Mouse (Mus musculus) heart, postnatal 0 days (tissue): ENCODE measurements around the gene Smco2.
"Not testable (repeated sequence)": the region's sequence is repeated elsewhere in the genome, so short reads cannot be mapped to it uniquely, and the experiment has no call there.

Source experiments
- CTCF ChIP-seq: IDR thresholded peaks from 2 replicates; pipeline ENCODE4 v1.5.1; 2016; ENCODE audit warnings: antibody characterized with exemption, control low read depth, low read depth
- EP300 ChIP-seq: IDR thresholded peaks from 2 replicates; pipeline ENCODE4 v1.6.1; 2016; ENCODE audit warnings: antibody characterized with exemption, low read depth

DNA sequence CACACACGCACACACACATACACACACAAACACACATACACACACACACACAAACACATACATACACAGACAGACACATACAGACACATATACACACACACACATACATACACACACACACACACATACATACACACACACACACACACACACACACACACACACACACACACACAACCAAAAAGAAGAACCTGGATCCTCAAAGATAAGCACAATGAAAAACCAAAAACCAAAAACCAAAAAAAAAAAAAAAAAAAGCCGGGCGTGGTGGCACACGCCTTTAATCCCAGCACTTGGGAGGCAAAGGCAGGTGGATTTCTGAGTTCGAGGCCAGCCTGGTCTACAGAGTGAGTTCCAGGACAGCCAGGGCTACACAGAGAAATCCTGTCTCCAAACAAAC lies 14.5 kb downstream of the Smco2 start:
- not testable (repeated sequence) for TF ChIP-seq CTCF, EP300
